In genomic region chr10:77258041-77258590, GRCm38 (mm10) we compare ENCODE assay signal across 8 mouse cellular contexts. TPM values are rescaled to one million over a fixed set of nuclear protein-coding genes. Genes with fewer than 3 reads are reported as not detected.
DNase-seq lines count a peak whose midpoint lies in the region; ATAC-seq and TF ChIP-seq lines count a peak whose summit lies in the region.

No protein-coding gene starts in this region.

- no peak for TF ChIP-seq CTCF in E14TG2a.4 (conservative IDR thresholded peaks at IDR 0.05; ENCODE audit: low read length)

- H3K27ac ChIP-seq in heart, embryonic 10.5 days = no peak overlapping the region
- no peak overlapping the region for H3K27ac ChIP-seq in forebrain, embryonic 16.5 days (ENCODE audit: low read length)
- no peak overlapping the region for H3K27ac ChIP-seq in liver, embryonic 16.5 days (ENCODE audit: low read length)

- DNase-seq in heart, embryonic 10.5 days (ENCODE audit: low spot score) = no peak
- DNase-seq in heart, postnatal 10 days = no peak
- no peak for DNase-seq in c-Kit-positive CD71-positive TER-119-positive erythroid progenitor cells, embryonic 14.5 days (ENCODE audit: low spot score)
- DNase-seq in left cerebral cortex, postnatal 25 days (ENCODE audit: low spot score in 2 of 2) = no peak
- no peak for DNase-seq in urinary bladder, postnatal 4 days (ENCODE audit: low spot score in 2 of 2)

- no peaks in the 10 kb centered on the region for H3K9me3 ChIP-seq in heart, embryonic 10.5 days
- H3K9me3 ChIP-seq in E14TG2a.4 (ENCODE audit: low read length) = no peaks in the 10 kb centered on the region
- no peaks in the 10 kb centered on the region for H3K9me3 ChIP-seq in forebrain, embryonic 16.5 days (ENCODE audit: control insufficient read depth, low read length)
- H3K9me3 ChIP-seq in liver, embryonic 16.5 days (replicated peaks; ENCODE audit: control insufficient read depth, low read length) = no peaks in the 10 kb centered on the region

- H3K4me2 ChIP-seq in forebrain, embryonic 16.5 days (ENCODE audit: low read length) = peak overlapping the region; percentile 86
- H3K4me2 ChIP-seq in liver, embryonic 16.5 days (ENCODE audit: low read depth, low read length) = peak overlapping the region; percentile 97

- intact Hi-C loops in heart, postnatal 10 days (cut with DNase I) = no loop called here
- intact Hi-C loops in left cerebral cortex, postnatal 25 days (cut with DNase I) = loop anchor here (5.0 kb wide), 1 partner anchor 421 kb away; no protein-coding TSS in a partner anchor

- H3K4me3 ChIP-seq in heart, embryonic 10.5 days = peak overlapping the region; percentile 83
- peak overlapping the region; percentile 99 for H3K4me3 ChIP-seq in E14TG2a.4 (replicated peaks; ENCODE audit: low read length)
- H3K4me3 ChIP-seq in forebrain, embryonic 16.5 days (replicated peaks; ENCODE audit: low read length) = peak overlapping the region; percentile 97
- H3K4me3 ChIP-seq in liver, embryonic 16.5 days (ENCODE audit: low read depth, low read length) = peak overlapping the region; percentile 97

- WGBS in heart, embryonic 10.5 days = 51% methylated on average over 4 of the region's 4 CpGs
- 49% methylated on average over 4 of the region's 4 CpGs for WGBS in forebrain, embryonic 16.5 days
- WGBS in liver, embryonic 16.5 days (ENCODE audit: insufficient replicate concordance) = 53% methylated on average over 4 of the region's 4 CpGs

- peaks cover 26% of the 10 kb centered on the region for H3K4me1 ChIP-seq in heart, embryonic 10.5 days
- H3K4me1 ChIP-seq in E14TG2a.4 (replicated peaks; ENCODE audit: low read depth, low read length) = peaks cover 66% of the 10 kb centered on the region
- peaks cover 14% of the 10 kb centered on the region for H3K4me1 ChIP-seq in forebrain, embryonic 16.5 days (replicated peaks; ENCODE audit: control insufficient read depth, insufficient read depth, low read length)
- H3K4me1 ChIP-seq in liver, embryonic 16.5 days (ENCODE audit: control insufficient read depth, low read depth, low read length) = peaks cover 13% of the 10 kb centered on the region

- 0 out of 2 replicates have a peak, but pooled peaks cover 9% of the 10 kb centered on the region for H3K27me3 ChIP-seq in heart, embryonic 10.5 days (ENCODE audit: insufficient read depth, poor library complexity, severe bottlenecking)
- peaks cover 11% of the 10 kb centered on the region; the same call in 1 of the 2 replicates for H3K27me3 ChIP-seq in E14TG2a.4 (ENCODE audit: insufficient read depth, low read length)
- H3K27me3 ChIP-seq in forebrain, embryonic 16.5 days (replicated peaks; ENCODE audit: control insufficient read depth, insufficient read depth, low read length) = no peaks in the 10 kb centered on the region
- H3K27me3 ChIP-seq in liver, embryonic 16.5 days (ENCODE audit: control insufficient read depth, insufficient read depth, low read depth, low read length) = no peaks in the 10 kb centered on the region

- no peak for ATAC-seq in forebrain, embryonic 16.5 days
- ATAC-seq in liver, embryonic 16.5 days (ENCODE audit: low read depth) = no peak

- H3K9ac ChIP-seq in forebrain, embryonic 16.5 days (replicated peaks; ENCODE audit: low read depth, low read length) = no peak overlapping the region
- H3K9ac ChIP-seq in liver, embryonic 16.5 days (ENCODE audit: low read depth, low read length) = no peak overlapping the region

- H3K36me3 ChIP-seq in heart, embryonic 10.5 days = peaks cover 29% of the 10 kb centered on the region
- H3K36me3 ChIP-seq in E14TG2a.4 (ENCODE audit: insufficient read depth, low read length) = peaks cover 29% of the 10 kb centered on the region
- H3K36me3 ChIP-seq in forebrain, embryonic 16.5 days (ENCODE audit: control insufficient read depth, insufficient read depth) = 0 out of 2 replicates have a peak, but pooled peaks cover 3% of the 10 kb centered on the region
- H3K36me3 ChIP-seq in liver, embryonic 16.5 days (ENCODE audit: control insufficient read depth, insufficient read depth) = peaks cover 12% of the 10 kb centered on the region

RNA-seq across cellular contexts. Expression of gene Pofut2, which starts 0.9 kb away (rescaled TPM):
- polyA plus RNA-seq in heart, embryonic 10.5 days (2016; fragmentation: Nextera tagmentation; extraction: Ambion mirVana) = 119 and 137 TPM in 2 replicates
- total RNA-seq in heart, postnatal 10 days (2021) = 10 to 100 TPM; 60.3 to 61.0 TPM
- 47.3 and 50.5 TPM in 2 replicates for polyA plus RNA-seq in forebrain, embryonic 16.5 days (2015; fragmentation: Nextera tagmentation; extraction: Ambion mirVana)
- polyA plus RNA-seq in liver, embryonic 16.5 days (2015; fragmentation: Nextera tagmentation; extraction: Ambion mirVana) = 24.9 and 25.2 TPM in 2 replicates
- total RNA-seq in left cerebral cortex, postnatal 25 days (2021) = 10 to 100 TPM; 32.8 to 35.9 TPM
